Mouse (Mus musculus): ENCODE data around the gene Tcstv3.
A peak's percentile ranks its signal among the peaks of the same experiment; 100 is the strongest.
"Not testable (repeated sequence)": the region's sequence is repeated elsewhere in the genome, so short reads cannot be mapped to it uniquely, and the experiment has no call there.

Gene Tcstv3

GRCm38 (mm10) chr13:120316578-120316977 is at the start of gene Tcstv3:
Tcstv3 (plus strand) TSS chr13:120316878.
- DNase-seq (ENCODE audit: low read depth, low spot score) = not testable (repeated sequence)

- not testable (repeated sequence) for DNase-seq (ENCODE audit: low read depth, low spot score)
Measured at GRCm38 (mm10) chr13:120277837-120278236, 38.8 kb upstream of the Tcstv3 start.

- DNase-seq (ENCODE audit: low read depth, low spot score) = no peak
Measured at GRCm38 (mm10) chr13:120278784-120279183, 37.9 kb upstream of the Tcstv3 start.

GRCm38 (mm10) chr13:120299324-120299894 is 17.3 kb upstream of the Tcstv3 start:
- DNase-seq (ENCODE audit: low read depth, low spot score) = peak; percentile 31

DNA sequence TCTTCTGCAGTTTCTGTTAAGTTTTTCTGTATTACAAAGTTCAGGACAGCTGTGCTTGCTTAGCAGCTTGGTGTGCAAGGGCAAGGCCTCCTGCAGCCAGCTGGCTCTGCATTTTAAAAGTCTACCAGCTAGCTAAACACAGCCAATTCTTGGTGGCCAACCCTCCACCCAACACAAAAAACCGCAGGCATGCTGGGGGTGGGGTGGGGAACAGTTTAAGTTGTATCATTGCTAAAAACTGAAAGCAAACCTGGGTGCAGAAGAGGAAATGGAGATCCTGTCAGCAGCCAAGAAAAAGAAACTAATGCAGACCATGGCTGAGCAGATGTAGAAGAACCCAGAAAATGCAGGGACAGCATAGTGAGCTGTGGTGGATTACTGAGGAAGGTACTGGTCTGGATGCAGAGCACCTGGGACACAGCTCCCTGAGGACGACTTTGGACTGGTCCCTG is 16.7 kb upstream of the Tcstv3 start, which contains the start of gene BC147527:
Gene BC147527, plus strand, starts transcription at position 402 of the 452 bp plus-strand sequence.
- DNase-seq (ENCODE audit: low read depth, low spot score) = peak; percentile 80

- peak; percentile 9 for DNase-seq (ENCODE audit: low read depth, low spot score)
Measured at GRCm38 (mm10) chr13:120300853-120301252, 15.8 kb upstream of the Tcstv3 start.

GRCm38 (mm10) chr13:120310749-120311148 is 5.9 kb upstream of the Tcstv3 start:
- DNase-seq (ENCODE audit: low read depth, low spot score) = no peak

- peak; percentile 81 for DNase-seq (ENCODE audit: low read depth, low spot score)
Measured at GRCm38 (mm10) chr13:120313584-120313983, 3.1 kb upstream of the Tcstv3 start.

DNA sequence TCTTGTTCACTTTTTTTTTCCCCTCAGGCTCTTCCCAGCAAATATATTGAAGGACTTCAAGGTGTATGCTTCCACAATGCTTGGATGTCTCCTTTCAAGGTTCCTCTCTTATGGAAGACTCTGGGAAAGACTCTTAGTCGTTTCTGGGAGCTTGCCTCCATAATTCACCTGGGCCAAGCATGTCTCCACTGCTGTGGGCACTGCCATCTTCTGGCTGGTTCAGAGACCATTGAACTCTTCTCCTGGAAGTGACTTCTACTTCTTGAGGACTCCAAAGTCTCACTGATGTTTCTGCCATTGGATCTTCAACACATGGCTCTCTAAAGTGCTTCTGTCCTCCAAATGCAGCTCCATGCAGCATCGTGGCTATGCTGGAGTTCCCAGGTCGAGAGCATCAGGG is 3.5 kb downstream of the Tcstv3 start:
- DNase-seq (ENCODE audit: low read depth, low spot score) = peak; percentile 16

DNA sequence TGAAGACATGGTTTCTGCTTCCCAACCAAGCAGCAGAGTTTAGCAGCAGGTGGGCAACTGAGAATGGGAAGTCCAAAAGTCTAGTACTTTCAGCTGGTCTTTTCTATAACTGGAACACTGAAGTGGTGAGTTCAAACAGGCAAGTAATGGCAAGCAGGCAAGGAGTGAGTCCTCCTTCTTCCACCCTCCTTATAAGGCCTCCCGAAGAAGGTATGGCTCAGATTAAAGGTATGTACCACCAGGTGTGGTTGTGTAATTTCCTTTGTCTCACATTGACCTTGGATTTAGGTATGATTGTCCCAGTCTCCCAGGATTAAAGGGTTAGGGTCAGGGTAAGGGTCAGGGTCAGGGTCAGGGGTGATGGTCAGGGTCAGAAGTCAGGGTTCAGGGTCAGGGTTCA is 4.0 kb downstream of the Tcstv3 start:
- peak; percentile 21 for DNase-seq (ENCODE audit: low read depth, low spot score)
